Mouse (Mus musculus) heart, postnatal 0 days (tissue): ENCODE measurements around the gene Srpx.

ENCODE experiments used
- CTCF ChIP-seq: IDR thresholded peaks from 2 replicates; pipeline ENCODE4 v1.5.1; 2016; ENCODE audit warnings: antibody characterized with exemption, control low read depth, low read depth
- EP300 ChIP-seq: IDR thresholded peaks from 2 replicates; pipeline ENCODE4 v1.6.1; 2016; ENCODE audit warnings: antibody characterized with exemption, low read depth

DNA sequence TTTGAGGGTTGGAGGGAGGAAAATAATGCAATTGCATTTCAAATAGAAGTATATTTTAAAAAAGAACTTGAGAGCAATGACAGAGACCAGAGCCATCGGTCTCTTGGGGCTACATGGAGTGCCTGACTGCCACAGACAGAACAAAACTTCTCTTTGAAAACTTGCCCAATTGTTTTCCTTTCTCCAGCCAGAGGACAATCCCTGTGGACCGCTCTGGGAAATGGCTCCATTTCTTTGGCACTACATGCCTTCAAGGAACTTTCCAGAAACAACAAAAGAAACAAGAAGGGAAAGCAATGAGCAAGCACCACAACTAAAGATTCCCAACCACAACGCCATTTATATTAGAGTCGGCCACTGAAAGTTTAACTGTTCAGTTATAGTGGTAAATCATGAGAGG lies 55.3 kb downstream of the Srpx start:
- no peak for TF ChIP-seq EP300
- TF ChIP-seq CTCF, result no peak
